Mouse (Mus musculus) thymus, postnatal 0 days (tissue): ENCODE measurements around the gene Nova1. TPM values are rescaled to one million over a fixed set of nuclear protein-coding genes. Genes with fewer than 3 reads are reported as not detected.

Source experiments
- DNase-seq: peaks from one replicate; pipeline ENCODE4 v3.0.0-alpha.2; 2015; ENCODE audit warnings: low spot score
- polyA plus RNA-seq: library from polyadenylated mRNA; unstranded; fragments of >200 nt; fragmentation: Nextera tagmentation; extraction: Ambion mirVana; gene quantifications from 2 replicates; pipeline ENCODE4 v1.2.1, GENCODE M21; 2015

Nova1 gene
- polyA plus RNA-seq: 0.13 and 0.20 TPM in 2 replicates

- no peak for DNase-seq
These were observed at the start of gene Nova1 for GRCm38 (mm10) chr12:46818856-46819347. TSS of gene Nova1 (minus strand) at chr12:46818929.

GRCm38 (mm10) chr12:46819348-46820022 lies 756 bp upstream of the Nova1 start:
- peak; percentile 82 for DNase-seq

- peak; percentile 21 for DNase-seq
These were observed 491 bp downstream of the Nova1 start for GRCm38 (mm10) chr12:46818021-46818855.

- DNase-seq: no peak
These were observed 1.4 kb downstream of the Nova1 start for GRCm38 (mm10) chr12:46817211-46817803.

GRCm38 (mm10) chr12:46816291-46816690 lies 2.4 kb downstream of the Nova1 start:
- no peak for DNase-seq

GRCm38 (mm10) chr12:46815697-46816096 lies 3.0 kb downstream of the Nova1 start:
- no peak for DNase-seq

- no peak for DNase-seq
These were observed 3.9 kb downstream of the Nova1 start for GRCm38 (mm10) chr12:46814820-46815219.

- DNase-seq: no peak
These were observed 17.4 kb downstream of the Nova1 start for GRCm38 (mm10) chr12:46801311-46801710.

- DNase-seq: peak; percentile 59
These were observed 36.1 kb downstream of the Nova1 start for GRCm38 (mm10) chr12:46782301-46783280.

- no peak for DNase-seq
These were observed 37.2 kb downstream of the Nova1 start for GRCm38 (mm10) chr12:46781481-46781880.

- DNase-seq: no peak
These were observed 37.7 kb downstream of the Nova1 start for GRCm38 (mm10) chr12:46780983-46781382.

GRCm38 (mm10) chr12:46759450-46759849 lies 59.3 kb downstream of the Nova1 start:
- DNase-seq: no peak

GRCm38 (mm10) chr12:46754325-46754848 lies 64.3 kb downstream of the Nova1 start:
- no peak for DNase-seq

- no peak for DNase-seq
These were observed 65.6 kb downstream of the Nova1 start for GRCm38 (mm10) chr12:46753096-46753495.

- no peak for DNase-seq
These were observed 85.5 kb downstream of the Nova1 start for GRCm38 (mm10) chr12:46733261-46733660.

GRCm38 (mm10) chr12:46731943-46732342 lies 86.8 kb downstream of the Nova1 start:
- no peak for DNase-seq

- no peak for DNase-seq
These were observed 96.8 kb downstream of the Nova1 start for GRCm38 (mm10) chr12:46721914-46722313.

- no peak for DNase-seq
These were observed 99.7 kb downstream of the Nova1 start for GRCm38 (mm10) chr12:46719076-46719475.

- no peak for DNase-seq
These were observed 108.6 kb downstream of the Nova1 start for GRCm38 (mm10) chr12:46710094-46710493.

GRCm38 (mm10) chr12:46709475-46709874 lies 109.3 kb downstream of the Nova1 start:
- DNase-seq: no peak
